Mouse (Mus musculus): ENCODE data around the gene Mrrf. TPM values are rescaled to one million over a fixed set of nuclear protein-coding genes. Genes with fewer than 3 reads are reported as not detected.

The Mrrf gene
- total RNA-seq (2021): 26.0 and 27.0 TPM in 2 replicates
- long read RNA-seq, experiment 1, transcript Mrrf-201 (7 exons, 2,623 nt): major isoform, 26 of 34 reads
- long read RNA-seq, experiment 1, partial matches to known transcripts: 2 of 34 reads
- long read RNA-seq, experiment 1, other reads (novel, unspliced or antisense): 6 of 34 reads
- long read RNA-seq, experiment 2, transcript Mrrf-201 (7 exons, 2,623 nt): major isoform, 27 of 33 reads
- long read RNA-seq, experiment 2, partial matches to known transcripts: 2 of 33 reads
- long read RNA-seq, experiment 2, other reads (novel, unspliced or antisense): 4 of 33 reads

DNA sequence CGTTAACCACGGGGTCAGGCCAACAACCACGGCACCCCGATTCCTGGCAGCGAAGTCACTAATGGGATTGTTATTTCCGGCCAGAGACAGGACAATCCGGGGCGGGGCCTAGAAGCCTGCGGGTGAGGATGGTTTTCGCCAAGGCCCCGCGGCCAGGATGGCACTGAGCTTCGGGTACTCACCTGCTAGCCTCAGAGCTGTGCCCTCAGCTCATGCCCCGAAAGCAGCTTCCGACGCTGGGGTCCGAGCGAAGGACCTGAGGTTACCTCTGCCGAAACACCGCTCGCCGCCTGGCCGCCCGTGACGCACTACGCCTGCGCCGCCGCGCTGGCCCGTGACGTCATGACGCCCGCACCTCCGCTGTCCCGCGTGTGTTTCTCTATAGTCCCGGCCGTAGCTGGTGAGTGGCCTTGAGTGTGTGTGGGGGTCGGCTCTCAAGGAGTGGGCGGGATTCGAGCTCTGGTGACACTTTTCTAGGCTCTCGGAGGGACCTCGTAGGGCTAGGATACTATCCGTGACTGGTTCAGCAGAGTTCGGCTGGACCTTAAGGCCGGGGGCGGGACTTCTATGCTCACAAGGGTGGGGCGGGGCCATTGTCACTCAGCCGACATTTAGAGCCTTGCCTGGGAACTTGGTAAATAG is at the start of gene Mrrf, which contains the start of gene Rbm18:
Gene Mrrf (plus strand): TSS at position 90 of the 642 bp plus-strand sequence.
Gene Rbm18 (minus strand): TSS at position 474 of the 642 bp plus-strand sequence.
- peak; percentile 94 for DNase-seq

DNA sequence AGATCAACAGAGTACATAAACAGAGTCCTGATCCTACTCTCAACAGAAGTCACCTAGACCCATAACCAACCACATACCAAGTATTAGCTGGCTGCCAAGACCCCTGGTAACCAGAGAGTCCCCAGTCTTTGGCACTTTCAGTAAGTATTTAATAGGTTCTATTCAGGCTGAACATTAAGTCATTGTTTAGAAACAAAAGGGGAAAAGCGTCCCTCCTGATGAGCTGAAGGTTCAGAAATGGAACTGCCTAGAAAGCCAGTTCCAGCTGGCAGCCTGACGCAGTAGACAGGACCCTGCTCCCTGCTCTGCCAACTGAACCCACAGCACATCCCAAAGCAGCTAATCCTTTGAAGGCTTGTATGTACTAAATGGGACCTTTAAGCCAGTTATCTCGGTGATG is 47.0 kb upstream of the Mrrf start:
- DNase-seq: no peak

DNA sequence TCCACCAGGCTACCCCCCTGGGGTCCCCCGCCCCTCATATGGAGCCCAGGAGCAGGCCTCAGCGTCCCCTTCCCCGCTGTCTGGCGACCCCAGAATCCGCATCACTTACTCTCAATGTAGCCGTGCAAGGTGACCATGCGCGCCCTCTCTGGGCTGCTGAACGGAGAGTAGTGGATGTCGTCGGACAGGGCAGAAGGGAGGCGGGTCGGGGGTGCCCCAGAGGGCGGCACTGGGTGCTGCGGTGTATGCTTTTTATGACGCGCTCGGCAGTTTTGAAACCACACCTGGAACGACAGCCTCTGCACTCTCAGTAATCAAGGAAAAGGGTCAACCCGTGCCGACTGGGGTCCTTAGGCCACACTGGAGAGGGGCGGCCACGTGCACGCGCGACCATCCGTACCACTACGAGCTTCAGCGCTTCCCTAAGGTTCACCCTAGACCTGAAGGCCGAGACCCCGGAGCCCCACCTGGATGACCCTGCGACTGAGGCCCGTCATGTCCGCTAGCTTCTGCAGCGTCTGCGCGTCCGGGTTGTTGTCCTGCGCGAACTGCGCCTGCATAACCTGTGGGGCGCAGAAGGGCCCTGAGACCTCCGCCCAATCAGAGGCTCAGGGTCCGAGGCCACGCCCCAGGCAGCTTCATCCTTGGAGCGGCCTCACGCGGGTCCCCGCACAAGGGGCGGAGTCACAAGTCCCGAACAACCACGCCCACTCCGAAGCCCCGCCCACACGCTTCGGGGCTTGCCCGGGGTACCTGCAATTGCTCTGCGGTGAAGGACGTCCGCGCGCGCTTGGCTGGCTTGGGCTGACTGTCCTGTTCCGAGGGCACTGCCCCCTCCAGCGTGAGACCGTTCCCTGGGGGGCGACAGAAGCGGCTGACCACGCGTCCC is 45.1 kb upstream of the Mrrf start:
- peak; percentile 62 for DNase-seq

DNA sequence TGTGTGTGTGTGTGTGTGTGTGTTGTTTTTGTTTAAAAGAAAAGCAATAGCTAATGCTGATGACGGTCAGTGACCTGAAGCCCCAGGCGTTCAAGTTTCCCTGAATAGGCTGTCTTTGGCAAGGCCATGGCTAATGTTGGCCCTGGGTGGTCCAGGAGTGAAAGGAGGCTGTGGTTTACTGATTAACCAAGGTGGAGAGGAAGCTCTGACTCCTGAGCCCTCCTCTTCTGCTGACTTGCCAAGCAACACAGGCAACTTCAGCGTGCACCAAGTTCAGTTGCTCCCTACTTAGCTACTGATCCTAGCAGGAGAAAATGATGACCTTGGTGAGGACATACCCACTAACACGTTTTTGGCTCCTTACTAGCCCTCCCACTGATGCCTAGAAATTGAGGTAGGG is 43.4 kb upstream of the Mrrf start:
- no peak for DNase-seq

DNA sequence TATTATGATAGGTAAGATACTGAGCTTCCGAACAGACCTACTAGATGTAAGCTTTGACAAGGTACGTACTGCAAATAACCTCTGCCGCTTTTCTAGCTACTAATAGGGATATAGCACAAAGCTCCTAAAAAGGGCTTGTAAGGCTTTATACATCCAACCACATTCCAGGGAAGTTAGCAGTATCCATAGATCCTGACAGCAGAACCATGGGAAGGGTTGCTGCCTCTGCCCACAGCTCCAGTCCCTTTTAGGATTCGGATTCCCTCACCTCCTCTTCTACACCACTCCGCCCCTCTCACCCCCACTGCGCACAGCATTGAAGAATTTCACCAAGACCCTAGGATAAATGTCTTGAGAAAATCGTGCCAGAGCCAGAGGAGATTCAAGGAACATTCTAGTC is 42.9 kb upstream of the Mrrf start:
- no peak for DNase-seq

DNA sequence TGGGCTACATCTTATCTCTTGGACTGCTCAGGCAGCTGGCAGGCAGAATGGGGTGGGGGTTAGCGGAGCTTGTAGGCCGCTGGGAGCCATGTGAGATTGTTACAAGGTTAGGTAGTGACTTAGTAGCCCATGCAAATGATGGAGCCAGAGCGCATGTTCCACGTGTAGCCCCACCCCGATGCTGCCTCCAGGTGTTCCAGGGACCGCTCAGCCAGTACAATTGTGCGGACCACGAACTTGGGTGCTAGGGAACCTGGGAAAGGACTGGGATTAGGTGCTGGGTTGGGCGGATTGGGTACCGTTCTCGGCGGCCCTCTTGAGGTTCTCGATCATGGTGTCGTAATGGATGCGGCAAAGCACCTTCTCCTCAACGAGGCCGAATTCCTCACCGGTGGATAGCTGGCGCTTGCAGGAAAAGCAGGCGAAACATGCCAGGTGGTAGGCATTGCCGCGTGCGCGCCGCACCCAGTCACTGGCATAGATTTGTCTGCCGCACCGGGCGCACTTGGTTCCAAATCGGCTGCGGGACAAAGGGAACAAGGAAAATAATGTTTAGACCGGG is 42.2 kb upstream of the Mrrf start:
- no peak for DNase-seq

DNA sequence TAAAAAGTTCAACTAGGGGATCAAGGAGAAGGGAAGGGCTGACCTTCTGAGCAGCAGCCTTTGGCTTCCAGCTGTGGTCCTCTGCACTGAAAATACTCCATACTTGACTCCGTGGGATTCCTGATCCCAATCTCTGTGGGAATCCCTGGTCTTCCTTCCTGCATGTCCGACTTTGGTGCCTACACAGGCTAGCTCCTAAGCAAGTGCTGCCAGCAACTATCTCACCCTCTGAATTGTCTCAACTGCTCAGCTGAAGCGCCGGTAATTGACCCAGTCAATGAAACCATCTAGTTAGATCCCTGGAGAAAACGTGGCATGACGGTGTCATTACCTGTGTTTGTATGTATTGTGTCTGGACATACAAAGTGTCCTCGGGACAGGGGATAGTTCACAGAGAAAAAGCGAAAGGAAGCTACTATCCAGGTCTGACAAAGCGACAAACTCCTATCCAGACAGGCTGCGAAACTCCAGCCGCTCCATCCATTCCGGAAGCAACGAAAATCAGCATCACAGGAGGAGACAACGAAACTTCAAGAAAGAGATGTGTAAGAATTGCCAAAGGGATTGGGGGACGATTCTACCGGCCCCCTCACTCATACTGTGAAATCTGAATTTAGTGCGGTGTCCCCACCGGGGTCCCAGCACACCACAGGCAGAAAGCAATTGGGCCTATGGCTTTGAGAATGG is 38.9 kb upstream of the Mrrf start:
- no peak for DNase-seq

DNA sequence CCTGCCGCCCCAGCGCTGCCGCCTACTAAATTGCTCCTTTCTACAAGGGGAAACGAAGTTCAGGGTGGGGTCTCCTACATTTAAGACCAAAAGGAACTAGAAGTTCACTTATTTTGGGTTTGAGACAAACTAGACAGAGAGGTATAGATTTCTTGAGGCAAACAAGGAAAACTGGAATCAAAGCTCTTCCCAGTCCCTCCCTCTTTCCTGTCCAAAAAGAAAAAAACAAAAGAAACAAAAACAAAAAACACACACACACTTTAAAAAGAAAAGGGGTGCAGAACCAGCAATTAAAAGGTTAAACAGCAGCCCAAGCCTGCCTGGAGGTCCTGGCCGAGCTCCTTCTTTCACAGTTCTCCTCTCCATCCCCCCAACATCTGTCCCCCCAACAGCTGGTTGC is 38.2 kb upstream of the Mrrf start:
- DNase-seq: no peak

DNA sequence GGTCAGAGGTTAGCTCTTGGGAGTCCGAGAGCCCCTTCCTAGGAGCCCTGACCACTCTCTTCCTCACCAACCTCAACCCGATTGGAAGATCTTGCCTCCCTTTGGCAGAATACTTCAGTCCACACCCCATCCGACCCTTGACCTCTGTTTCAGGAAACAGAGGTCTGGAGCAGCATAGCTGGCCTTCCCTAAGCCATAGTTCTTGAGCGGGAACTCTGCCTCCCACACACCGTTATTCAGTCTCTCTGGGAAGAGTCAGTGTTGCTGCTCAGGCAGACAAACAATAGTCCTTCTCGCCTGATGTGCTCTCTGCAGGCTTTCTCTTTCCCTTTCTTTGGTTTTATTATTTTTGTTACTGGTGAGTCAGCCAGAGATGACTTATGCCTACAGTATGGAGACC is 36.5 kb upstream of the Mrrf start:
- no peak for DNase-seq

DNA sequence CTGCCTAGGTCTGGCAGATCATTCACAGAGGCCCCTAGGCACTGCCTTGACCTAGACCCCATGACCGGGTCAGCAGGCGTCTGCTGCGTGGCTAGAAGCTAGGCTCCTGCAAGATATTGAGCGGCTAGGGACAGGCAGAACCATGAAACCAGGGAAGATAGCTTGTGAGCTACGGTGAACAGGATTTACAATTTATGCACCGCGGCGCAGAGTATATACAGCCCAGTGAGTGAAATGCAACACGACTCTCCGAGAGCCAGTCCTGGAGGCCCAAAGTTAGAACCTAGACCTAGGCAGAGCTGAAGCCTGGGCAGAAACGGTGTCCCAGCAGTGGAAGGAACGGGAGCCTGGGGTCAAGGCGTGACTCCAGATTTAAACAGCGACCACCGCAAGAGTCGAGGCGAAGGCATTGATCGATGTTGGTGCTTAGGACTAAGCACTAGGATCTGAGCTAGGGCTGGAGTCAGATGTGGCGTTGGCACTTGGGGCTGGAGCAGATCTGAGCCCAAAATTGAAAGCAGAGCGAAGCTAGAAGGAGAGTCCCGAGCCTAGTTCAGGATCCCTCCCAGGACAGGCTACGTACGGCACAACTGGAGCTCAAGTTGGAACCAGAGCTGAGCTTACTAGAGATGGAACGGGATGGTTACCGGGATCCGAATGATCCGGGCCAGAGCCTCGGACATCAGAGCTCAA is 34.2 kb upstream of the Mrrf start:
- no peak for DNase-seq

DNA sequence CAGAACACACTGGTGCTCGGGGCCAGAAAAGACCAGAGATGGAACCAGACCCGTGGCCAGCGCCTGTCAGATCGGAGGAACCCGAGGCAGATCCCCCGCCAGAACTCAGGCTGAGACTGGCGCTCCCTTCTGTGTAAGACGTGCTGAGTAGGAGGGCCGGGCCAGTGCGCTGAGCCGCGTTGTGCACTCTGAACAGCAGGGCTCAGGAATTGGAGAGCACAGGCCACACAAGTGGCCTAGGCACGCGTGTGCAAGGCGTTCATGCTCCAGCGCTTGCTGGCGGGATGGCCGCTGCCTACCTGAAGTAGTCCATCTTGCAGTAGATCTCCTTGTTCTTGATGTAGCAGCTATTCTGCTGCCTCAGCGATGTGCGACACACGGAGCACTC is 33.6 kb upstream of the Mrrf start:
- peak; percentile 18 for DNase-seq

DNA sequence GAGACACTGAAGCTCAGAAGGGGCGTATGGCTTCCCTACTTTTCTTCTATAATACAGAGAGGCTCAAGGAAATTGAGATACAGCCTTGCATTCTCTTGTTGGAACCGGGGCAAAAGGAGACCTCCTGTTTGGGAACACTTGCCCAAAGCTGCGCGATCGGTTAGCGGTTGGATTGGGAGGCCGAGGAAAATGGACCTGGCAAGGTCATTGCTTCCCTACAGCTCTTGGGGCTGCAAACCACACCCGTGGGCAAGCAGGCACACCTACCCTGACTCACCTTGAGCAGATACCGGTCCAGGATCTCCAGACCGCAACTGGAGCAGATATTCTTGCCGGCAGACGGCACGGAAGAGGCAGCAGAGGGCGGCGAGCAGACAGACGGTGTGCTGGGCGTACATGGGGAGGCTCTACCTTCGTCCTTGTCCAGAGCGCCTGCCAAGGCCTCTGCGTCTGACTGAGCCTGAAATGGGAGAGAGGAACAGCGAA is 33.1 kb upstream of the Mrrf start:
- no peak for DNase-seq

DNA sequence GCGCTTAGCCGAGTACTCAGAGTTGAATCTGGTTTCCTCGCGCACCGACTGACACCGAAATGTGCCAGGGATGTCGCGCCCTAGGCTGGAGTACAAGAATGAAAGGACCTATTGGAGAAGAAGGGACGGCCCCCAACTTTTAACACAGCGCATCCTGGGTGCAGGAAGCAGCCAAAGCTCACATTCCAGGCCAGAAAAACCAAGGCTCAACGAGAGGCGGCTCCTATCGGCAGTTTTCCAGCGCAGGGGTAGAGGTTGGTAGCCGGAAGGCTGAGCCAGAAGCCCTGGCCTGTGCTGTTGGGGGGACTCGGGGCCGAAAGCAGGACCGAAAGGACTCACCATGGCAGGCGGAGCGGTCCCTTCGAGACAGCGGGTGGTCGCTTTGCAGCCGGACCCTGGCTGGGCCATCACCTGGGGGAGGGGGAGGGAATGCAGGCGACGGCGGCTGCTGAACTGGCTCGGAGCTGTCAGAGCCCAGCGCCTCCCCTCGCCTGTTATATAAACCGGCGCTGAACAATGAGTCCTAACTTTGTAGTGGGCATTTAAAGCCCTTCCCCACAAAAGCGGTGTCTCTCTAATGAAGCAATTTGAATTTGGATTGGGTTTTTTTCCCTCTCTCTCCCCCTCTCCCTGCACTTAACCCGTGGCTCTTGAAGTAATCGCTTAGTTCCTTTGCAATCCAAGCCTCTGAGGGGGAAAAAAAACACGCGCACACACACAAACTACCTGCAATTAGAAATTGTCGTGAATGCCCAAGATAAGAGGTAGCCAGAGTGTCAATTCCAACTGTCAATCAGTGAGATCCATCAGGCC is 32.4 kb upstream of the Mrrf start:
- peak; percentile 27 for DNase-seq

DNA sequence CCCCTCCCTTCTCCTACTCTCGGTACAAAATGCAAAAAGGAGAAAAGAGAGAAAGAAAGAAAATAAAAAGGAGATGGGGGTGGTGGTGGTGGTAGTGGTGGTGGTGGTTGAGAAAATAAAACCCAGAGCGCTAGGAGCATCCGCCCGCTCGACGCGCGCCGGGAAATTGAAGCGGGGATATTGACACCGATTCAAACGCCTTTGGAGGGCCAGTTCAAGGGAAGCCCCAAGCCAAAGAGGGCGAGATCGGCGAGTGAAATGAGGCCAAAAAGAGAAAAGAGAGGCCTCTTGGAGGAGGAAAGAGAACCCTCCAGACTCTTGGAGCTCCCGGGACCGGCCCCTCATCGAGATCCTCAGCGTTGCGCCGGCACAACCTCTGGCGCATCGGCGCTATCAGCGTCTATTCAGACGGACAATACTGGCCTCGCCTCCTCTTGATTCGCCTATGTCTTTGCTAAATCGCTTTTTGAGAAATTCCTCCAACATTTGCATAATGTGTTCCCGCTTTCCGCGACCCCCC is 31.7 kb upstream of the Mrrf start:
- no peak for DNase-seq

DNA sequence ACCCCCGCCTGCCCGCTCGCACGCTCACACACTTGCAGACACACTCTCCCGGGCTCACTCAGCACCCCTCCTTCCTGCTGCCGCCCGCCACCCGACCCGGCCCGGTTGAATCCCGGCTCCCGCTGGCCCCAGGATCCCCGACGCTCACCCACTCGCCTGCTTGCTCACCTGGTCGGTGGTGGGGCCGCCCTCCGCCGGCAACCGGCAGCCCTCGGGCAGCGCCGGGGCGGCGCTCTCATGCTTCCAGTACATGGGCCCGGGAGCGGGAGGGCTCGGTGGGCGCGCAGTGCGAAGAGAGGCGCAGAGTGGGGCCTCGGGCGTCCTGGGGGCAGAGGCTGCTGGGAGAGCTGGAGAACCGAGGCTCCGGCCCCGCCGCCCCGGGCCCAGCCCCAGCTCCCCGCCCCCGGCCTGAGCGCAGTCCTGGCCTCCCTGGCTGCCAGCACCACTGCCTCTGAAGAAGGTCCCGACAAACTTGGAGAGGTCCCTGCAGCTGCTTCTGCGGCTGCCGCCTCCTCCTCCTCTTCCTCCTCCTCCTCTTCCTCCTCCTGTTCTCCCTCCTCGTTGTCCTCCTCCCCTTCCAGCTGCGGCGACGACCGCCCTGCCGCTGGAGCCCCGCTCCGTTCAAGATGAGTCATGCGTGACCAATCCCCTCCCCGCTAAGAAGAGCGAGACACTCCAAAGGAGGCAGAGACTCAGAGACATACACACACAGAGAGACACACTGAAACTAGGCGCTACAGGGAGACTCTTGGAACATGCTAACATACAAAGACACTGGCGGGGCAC is 31.0 kb upstream of the Mrrf start, which contains the start of gene Lhx6:
Gene Lhx6 (minus strand): TSS at position 453 of the 786 bp plus-strand sequence.
- peak; percentile 40 for DNase-seq

DNA sequence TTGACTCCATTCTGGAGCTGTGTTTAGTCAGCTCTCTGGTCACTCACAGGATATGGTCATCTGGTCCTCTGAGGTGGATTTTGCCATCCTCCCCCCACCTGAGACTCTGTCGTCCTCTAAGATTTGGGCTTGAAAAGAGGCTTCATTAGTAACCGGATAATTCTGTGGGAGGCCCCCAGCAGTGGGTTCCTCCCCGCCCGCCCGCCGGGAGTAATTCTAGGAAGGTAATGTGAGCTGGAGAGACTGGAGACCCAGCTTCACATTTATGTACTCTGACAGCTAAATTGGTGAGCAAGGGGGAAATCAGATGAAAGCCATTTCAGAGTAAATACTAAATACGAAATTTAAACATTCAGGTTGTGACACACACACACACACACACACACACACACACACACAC is 27.6 kb upstream of the Mrrf start:
- DNase-seq: no peak

DNA sequence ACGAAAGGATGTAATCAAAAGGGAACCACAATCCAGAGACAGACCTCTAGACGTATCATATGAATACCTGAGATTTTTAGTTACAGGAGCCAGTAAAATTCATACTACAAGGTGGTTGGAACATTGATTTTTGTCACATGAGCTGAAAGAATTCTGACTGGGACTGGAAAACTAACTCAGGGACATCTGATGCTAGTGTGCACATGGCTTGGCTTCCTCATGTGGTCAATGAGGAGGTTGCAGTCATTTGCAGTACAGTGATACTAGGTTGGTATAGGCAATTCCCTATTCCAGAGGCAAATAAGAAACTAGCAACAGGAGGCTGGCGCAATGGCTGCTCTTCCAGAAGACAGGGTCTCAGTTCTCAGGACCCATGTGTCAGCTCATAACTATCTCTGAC is 23.6 kb upstream of the Mrrf start:
- DNase-seq: no peak

DNA sequence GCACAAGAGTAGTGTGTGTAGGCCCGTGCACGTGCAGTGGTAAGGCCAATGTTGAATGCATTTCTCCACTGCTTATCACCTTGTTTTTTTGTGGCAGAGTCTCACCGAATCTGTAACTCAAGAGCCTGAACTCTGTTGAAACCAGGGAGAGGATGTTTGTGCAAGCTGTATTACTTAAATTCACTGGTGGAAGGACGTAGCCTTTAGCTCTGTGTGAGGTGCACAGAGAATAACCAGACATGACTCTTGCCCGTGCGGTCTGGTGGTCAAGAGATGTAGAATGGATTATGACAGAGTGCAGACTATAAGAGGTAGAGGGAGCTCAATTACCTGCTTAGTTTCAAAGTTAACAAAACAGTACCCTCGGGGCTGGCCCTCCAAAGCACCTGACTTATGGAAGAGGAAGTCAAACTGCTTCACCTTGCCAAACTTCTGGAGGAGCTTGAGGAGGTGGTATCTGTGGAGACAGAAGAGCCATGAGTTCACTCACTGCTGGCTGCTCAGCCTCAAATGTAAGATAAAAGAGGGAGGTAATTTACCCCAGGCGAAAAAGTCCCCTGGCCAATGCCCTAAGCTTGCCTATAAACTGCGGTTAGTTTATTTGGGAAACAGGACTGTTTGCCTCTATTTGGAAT is 9.3 kb upstream of the Mrrf start:
- DNase-seq: no peak

DNA sequence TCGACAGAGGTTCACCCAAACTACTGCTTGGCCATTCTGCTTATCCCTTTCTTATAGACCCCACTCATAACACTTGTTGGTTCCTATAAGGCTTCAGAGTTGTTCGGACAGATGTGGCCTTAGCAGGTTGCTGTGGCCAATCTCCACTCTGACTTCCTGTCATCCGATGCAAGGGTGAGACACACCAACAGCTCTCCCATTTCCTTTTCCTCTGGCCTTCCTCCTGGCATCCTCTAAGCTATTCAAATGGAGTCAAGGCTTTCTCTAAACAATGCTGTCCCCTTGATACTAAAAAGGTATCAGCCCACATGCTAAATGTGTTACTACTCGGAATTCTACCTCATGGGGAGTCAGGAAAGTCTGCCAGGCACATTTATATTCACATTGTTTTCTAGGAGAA is 8.2 kb upstream of the Mrrf start:
- DNase-seq: no peak
